Mouse (Mus musculus) small intestine, adult 2 months (tissue): ENCODE results near the gene Kptn.

Experiments
- CTCF ChIP-seq: fragments of 200-500 bp; IDR thresholded peaks from 2 replicates; pipeline ENCODE4 v1.5.1; 2012; ENCODE audit warnings: low read depth, mild to moderate bottlenecking, control low read depth, inconsistent platforms, low read length, moderate library complexity, mixed read lengths; ENCODE audit not compliant: insufficient replicate concordance, insufficient read length; ENCODE audit errors: extremely low read depth
- POLR2A ChIP-seq: fragments of 200-500 bp; IDR thresholded peaks from 2 replicates; pipeline ENCODE4 v1.6.1; 2012; ENCODE audit warnings: low read depth, mild to moderate bottlenecking, control low read depth, inconsistent platforms, low read length, moderate library complexity

- TF ChIP-seq CTCF (peak; percentile 82; the same call in 1 of the 2 replicates), POLR2A (peak; percentile 32; the same call in 1 of the 2 replicates)
Observed at GRCm38 (mm10) chr7:16119569-16120261, at the start of gene Kptn.
